ENCODE assay signal across 10 mouse cellular contexts in the genomic region with DNA sequence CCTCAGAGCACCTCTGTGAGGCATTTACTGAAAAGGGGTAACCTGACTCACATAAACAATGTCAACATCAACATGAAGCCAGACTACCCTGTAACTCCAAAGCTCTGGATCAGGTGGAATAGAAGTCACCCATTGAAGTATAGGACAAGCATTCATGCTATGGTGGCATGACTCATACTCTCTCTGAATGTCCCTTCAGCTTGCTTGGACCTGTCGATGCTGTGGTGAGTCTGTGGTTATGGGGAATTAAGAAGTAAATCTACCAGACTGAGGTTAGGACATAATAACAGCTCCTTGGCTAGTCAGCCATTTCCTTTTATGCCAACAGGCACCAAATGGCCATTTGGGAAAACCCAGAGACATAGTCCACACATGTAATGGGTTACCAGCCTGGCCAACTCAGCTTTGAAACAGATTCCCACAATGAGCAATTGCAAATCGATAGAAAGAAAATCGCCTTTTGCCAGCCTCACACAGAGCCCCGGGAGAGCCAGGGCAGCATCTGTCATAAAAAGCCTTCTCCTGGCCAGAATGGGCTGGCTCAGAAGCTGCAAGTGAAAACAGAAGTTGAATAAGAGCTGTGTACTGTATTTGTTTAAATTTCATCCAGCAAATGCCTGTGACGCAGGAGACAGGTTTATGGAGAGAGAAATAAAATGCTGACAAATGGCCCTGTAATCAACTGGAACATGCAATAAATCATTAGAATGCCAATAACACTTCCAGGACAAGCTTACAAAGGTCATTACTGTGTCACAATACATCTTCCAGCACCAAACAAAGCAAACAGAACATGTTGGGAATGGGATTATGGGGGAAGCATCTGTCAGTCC.
DNase-seq lines count a peak whose midpoint lies in the region; ATAC-seq lines count a peak whose summit lies in the region.
"Had no signal": no experiment of that assay in that cellular context is flagged by ENCODE, and none has a peak within 500 bp of the region (broad histone marks: within the 10 kb centered on the region; RNA-seq: fewer than 3 reads in every experiment).

No protein-coding gene starts in this region.

- H3K27ac ChIP-seq in neural tube, embryonic 12.5 days = no peak overlapping the region
- H3K27ac ChIP-seq: liver, embryonic 12.5 days had no signal

- 0 out of 2 replicates have a peak overlapping the region, but pooled peaks have one; percentile 0 for H3K4me2 ChIP-seq in neural tube, embryonic 12.5 days (replicated peaks)
- H3K4me2 ChIP-seq: liver, embryonic 12.5 days had no signal

- no peaks in the 10 kb centered on the region for H3K36me3 ChIP-seq in neural tube, embryonic 12.5 days
- H3K36me3 ChIP-seq: liver, embryonic 12.5 days had no signal

- H3K27me3 ChIP-seq in neural tube, embryonic 12.5 days (replicated peaks) = no peaks in the 10 kb centered on the region
- H3K27me3 ChIP-seq: liver, embryonic 12.5 days had no signal

- peaks cover 28% of the 10 kb centered on the region for H3K4me1 ChIP-seq in neural tube, embryonic 12.5 days
- H3K4me1 ChIP-seq: liver, embryonic 12.5 days had no signal

- H3K9me3 ChIP-seq in neural tube, embryonic 12.5 days = no peaks in the 10 kb centered on the region
- H3K9me3 ChIP-seq: liver, embryonic 12.5 days had no signal

- 18% methylated on average over 5 of the region's 5 CpGs for WGBS in neural tube, embryonic 12.5 days

- peak; percentile 2 for DNase-seq in lung, postnatal 25 days (ENCODE audit: low spot score)
- DNase-seq in lung, postnatal 10 days = no peak
- peak; percentile 30 for DNase-seq in fibroblast of lung, adult 2 months (ENCODE audit: low read depth)
- DNase-seq in hindlimb bud, embryonic 11.5 days (ENCODE audit: extremely low spot score, low read depth, low spot score) = peak; percentile 86
- no peak for DNase-seq in yolk sac, embryonic 10.5 days (ENCODE audit: low spot score)
- no peak for DNase-seq in right cerebral cortex, postnatal 4 days
- DNase-seq in left cerebral cortex, adult 11 months (ENCODE audit: low spot score) = no peak
- DNase-seq: heart, adult 18-20 months had no signal

- H3K4me3 ChIP-seq in neural tube, embryonic 12.5 days = no peak overlapping the region
- H3K4me3 ChIP-seq: liver, embryonic 12.5 days had no signal

- no peak overlapping the region for H3K9ac ChIP-seq in neural tube, embryonic 12.5 days
- H3K9ac ChIP-seq: liver, embryonic 12.5 days had no signal

- peak; percentile 59; the same call in 1 of the 2 replicates for ATAC-seq in neural tube, embryonic 12.5 days (ENCODE audit: low FRiP score, low read depth)
- ATAC-seq: liver, embryonic 12.5 days had no signal

Comparison
In these comparisons a context has a peak if more than half of its experiments do, and no peak if none do; other contexts are left out.
1. DNase-seq: peak in lung, postnatal 25 days (single experiment), fibroblast of lung, adult 2 months (single experiment) and hindlimb bud, embryonic 11.5 days (single experiment); none in lung, postnatal 10 days (single experiment), yolk sac, embryonic 10.5 days (single experiment), right cerebral cortex, postnatal 4 days (single experiment) and left cerebral cortex, adult 11 months (single experiment).